In genomic region chr12:34871028-34871427, GRCm38 (mm10) we compare ENCODE assay signal across 23 mouse cellular contexts. TPM values are rescaled to one million over a fixed set of nuclear protein-coding genes. Genes with fewer than 3 reads are reported as not detected.
DNase-seq lines count a peak whose midpoint lies in the region; ATAC-seq and TF ChIP-seq lines count a peak whose summit lies in the region.
"Had no signal": no experiment of that assay in that cellular context is flagged by ENCODE, and none has a peak within 500 bp of the region (broad histone marks: within the 10 kb centered on the region; RNA-seq: fewer than 3 reads in every experiment).

No protein-coding gene starts in this region.

- WGBS in forebrain, postnatal 0 days: 49% methylated on average over 7 of the region's 7 CpGs
- 73% methylated on average over 7 of the region's 7 CpGs for WGBS in forebrain, embryonic 12.5 days
- 55% methylated on average over 7 of the region's 7 CpGs for WGBS in midbrain, embryonic 14.5 days
- WGBS in midbrain, embryonic 15.5 days: 50% methylated on average over 7 of the region's 7 CpGs

- no peaks in the 10 kb centered on the region for H3K9me3 ChIP-seq in forebrain, postnatal 0 days (ENCODE audit: low read length)
- H3K9me3 ChIP-seq in forebrain, embryonic 12.5 days: no peaks in the 10 kb centered on the region
- H3K9me3 ChIP-seq in midbrain, embryonic 14.5 days (ENCODE audit: control insufficient read depth, low read length): no peaks in the 10 kb centered on the region
- no peaks in the 10 kb centered on the region for H3K9me3 ChIP-seq in midbrain, embryonic 15.5 days
- H3K9me3 ChIP-seq: embryonic facial prominence, embryonic 13.5 days; embryonic facial prominence, embryonic 15.5 days; forebrain, embryonic 10.5 days; forebrain, embryonic 13.5 days; forebrain, embryonic 15.5 days had no signal

- no peak for TF ChIP-seq CTCF in forebrain, postnatal 0 days (IDR thresholded peaks at IDR 0.05; ENCODE audit: low read depth)

- H3K4me2 ChIP-seq in forebrain, postnatal 0 days (ENCODE audit: low read depth): no peak overlapping the region
- H3K4me2 ChIP-seq in forebrain, embryonic 12.5 days: no peak overlapping the region
- H3K4me2 ChIP-seq in midbrain, embryonic 14.5 days (ENCODE audit: low read length): no peak overlapping the region
- no peak overlapping the region for H3K4me2 ChIP-seq in midbrain, embryonic 15.5 days
- H3K4me2 ChIP-seq: embryonic facial prominence, embryonic 13.5 days; embryonic facial prominence, embryonic 15.5 days; forebrain, embryonic 13.5 days; forebrain, embryonic 15.5 days had no signal

- peak; percentile 32; the same call in 1 of the 2 replicates for ATAC-seq in forebrain, postnatal 0 days
- ATAC-seq in forebrain, embryonic 12.5 days (ENCODE audit: low FRiP score): no peak
- no peak for ATAC-seq in midbrain, embryonic 14.5 days (ENCODE audit: low FRiP score, low TSS enrichment)
- no peak for ATAC-seq in midbrain, embryonic 15.5 days (replicated peaks)
- ATAC-seq: forebrain, embryonic 13.5 days; forebrain, embryonic 15.5 days had no signal

- H3K9ac ChIP-seq in forebrain, postnatal 0 days: no peak overlapping the region
- H3K9ac ChIP-seq in forebrain, embryonic 12.5 days: no peak overlapping the region
- no peak overlapping the region for H3K9ac ChIP-seq in midbrain, embryonic 14.5 days (replicated peaks; ENCODE audit: low read length)
- no peak overlapping the region for H3K9ac ChIP-seq in midbrain, embryonic 15.5 days
- H3K9ac ChIP-seq: embryonic facial prominence, embryonic 13.5 days; embryonic facial prominence, embryonic 15.5 days; forebrain, embryonic 13.5 days; forebrain, embryonic 15.5 days had no signal

- H3K36me3 ChIP-seq in forebrain, postnatal 0 days (ENCODE audit: insufficient read depth): no peaks in the 10 kb centered on the region
- no peaks in the 10 kb centered on the region for H3K36me3 ChIP-seq in forebrain, embryonic 12.5 days (replicated peaks)
- H3K36me3 ChIP-seq in midbrain, embryonic 14.5 days (ENCODE audit: control insufficient read depth, insufficient read depth, low read length): no peaks in the 10 kb centered on the region
- no peaks in the 10 kb centered on the region for H3K36me3 ChIP-seq in midbrain, embryonic 15.5 days (replicated peaks)
- H3K36me3 ChIP-seq: embryonic facial prominence, embryonic 13.5 days; embryonic facial prominence, embryonic 15.5 days; forebrain, embryonic 10.5 days; forebrain, embryonic 15.5 days had no signal

- H3K4me3 ChIP-seq in forebrain, postnatal 0 days (ENCODE audit: low read depth, low read length): no peak overlapping the region
- no peak overlapping the region for H3K4me3 ChIP-seq in forebrain, embryonic 12.5 days (replicated peaks)
- H3K4me3 ChIP-seq in midbrain, embryonic 14.5 days (replicated peaks; ENCODE audit: low read depth, low read length): no peak overlapping the region
- H3K4me3 ChIP-seq in midbrain, embryonic 15.5 days: no peak overlapping the region
- H3K4me3 ChIP-seq: embryonic facial prominence, embryonic 13.5 days; embryonic facial prominence, embryonic 15.5 days; erythroblast, embryonic 14.5 days; forebrain, embryonic 10.5 days; forebrain, embryonic 13.5 days; forebrain, embryonic 15.5 days had no signal

- H3K27me3 ChIP-seq in forebrain, postnatal 0 days (ENCODE audit: insufficient read depth, low read length): no peaks in the 10 kb centered on the region
- no peaks in the 10 kb centered on the region for H3K27me3 ChIP-seq in forebrain, embryonic 12.5 days
- no peaks in the 10 kb centered on the region for H3K27me3 ChIP-seq in midbrain, embryonic 14.5 days (ENCODE audit: control insufficient read depth, insufficient read depth, low read length)
- H3K27me3 ChIP-seq in midbrain, embryonic 15.5 days (replicated peaks): no peaks in the 10 kb centered on the region
- H3K27me3 ChIP-seq: embryonic facial prominence, embryonic 13.5 days; embryonic facial prominence, embryonic 15.5 days; forebrain, embryonic 13.5 days; forebrain, embryonic 15.5 days had no signal

- no peaks in the 10 kb centered on the region for H3K4me1 ChIP-seq in forebrain, postnatal 0 days (ENCODE audit: insufficient read depth)
- H3K4me1 ChIP-seq in forebrain, embryonic 12.5 days: no peaks in the 10 kb centered on the region
- 0 out of 2 replicates have a peak, but pooled peaks cover 4% of the 10 kb centered on the region for H3K4me1 ChIP-seq in midbrain, embryonic 14.5 days (ENCODE audit: control insufficient read depth, insufficient read depth, low read length)
- no peaks in the 10 kb centered on the region for H3K4me1 ChIP-seq in midbrain, embryonic 15.5 days
- H3K4me1 ChIP-seq: embryonic facial prominence, embryonic 13.5 days; embryonic facial prominence, embryonic 15.5 days; forebrain, embryonic 10.5 days; forebrain, embryonic 13.5 days; forebrain, embryonic 15.5 days had no signal

- no peak for DNase-seq in forebrain, postnatal 0 days
- DNase-seq in midbrain, embryonic 14.5 days: peak; percentile 5
- DNase-seq in brain, adult 2 months (ENCODE audit: low read depth, low spot score): peak; percentile 27
- peak; percentile 23 for DNase-seq in telencephalon, adult 2 months (ENCODE audit: low read depth, low spot score)
- no peak for DNase-seq in heart, adult 11 months
- DNase-seq: adrenal gland, adult 2 months; adrenal gland, postnatal 10 days; adrenal gland, postnatal 25 days; cerebellum, adult 11 months; cerebellum, adult 18-20 months; cerebellum, adult 8-10 months; cerebellum, adult 9-11 months; cerebellum, postnatal 14 days; cerebellum, postnatal 36 days; embryo, embryonic 11 days had no signal

- no peak overlapping the region; the same call in 1 of the 2 replicates for H3K27ac ChIP-seq in forebrain, postnatal 0 days (ENCODE audit: low read depth, low read length)
- H3K27ac ChIP-seq in forebrain, embryonic 12.5 days: no peak overlapping the region
- no peak overlapping the region for H3K27ac ChIP-seq in midbrain, embryonic 14.5 days (replicated peaks; ENCODE audit: low read depth, low read length)
- H3K27ac ChIP-seq in midbrain, embryonic 15.5 days: no peak overlapping the region
- H3K27ac ChIP-seq: embryonic facial prominence, embryonic 13.5 days; embryonic facial prominence, embryonic 15.5 days; forebrain, embryonic 10.5 days; forebrain, embryonic 13.5 days; forebrain, embryonic 15.5 days had no signal

RNA-seq across cellular contexts. Expression of gene Hdac9, which starts 45.9 kb away (rescaled TPM):
- total RNA-seq in forebrain, postnatal 0 days (2014; rRNA removed): 21.6 and 23.3 TPM in 2 replicates
- polyA plus RNA-seq in forebrain, postnatal 0 days (2015; fragmentation: Nextera tagmentation; extraction: Ambion mirVana): 9.5 and 14.9 TPM in 2 replicates
- polyA plus RNA-seq in forebrain, embryonic 12.5 days (2016; fragmentation: Nextera tagmentation; extraction: Ambion mirVana): 9.3 and 11.5 TPM in 2 replicates
- polyA plus RNA-seq in midbrain, embryonic 14.5 days (2014; fragmentation: Nextera tagmentation; extraction: Ambion mirVana): 11.3 and 17.0 TPM in 2 replicates
- 10.8 and 12.2 TPM in 2 replicates for polyA plus RNA-seq in midbrain, embryonic 15.5 days (2015; fragmentation: Nextera tagmentation; extraction: Ambion mirVana)
- polyA plus RNA-seq: erythroblast, embryonic 14.5 days had no signal

Comparison
In these comparisons a context has a peak if more than half of its experiments do, and no peak if none do; other contexts are left out.
1. DNase-seq: peak in midbrain, embryonic 14.5 days (single experiment), brain, adult 2 months (single experiment) and telencephalon, adult 2 months (single experiment); none in forebrain, postnatal 0 days (single experiment) and heart, adult 11 months (single experiment).